Mouse (Mus musculus): ENCODE data around the gene Etv4. TPM values are rescaled to one million over a fixed set of nuclear protein-coding genes. Genes with fewer than 3 reads are reported as not detected.

The Etv4 gene
- total RNA-seq, 1 experiment from 2014 or later: not detected

- ATAC-seq (ENCODE audit: extremely low read depth, insufficient number of reproducible peaks, low FRiP score, poor library complexity, severe bottlenecking): no peak
These were observed 5.8 kb upstream of the Etv4 start for GRCm38 (mm10) chr11:101790811-101791526.

GRCm38 (mm10) chr11:101787432-101787831, 2.3 kb upstream of the Etv4 start:
- no peak for ATAC-seq (ENCODE audit: extremely low read depth, insufficient number of reproducible peaks, low FRiP score, poor library complexity, severe bottlenecking)

- no peak for ATAC-seq (ENCODE audit: extremely low read depth, insufficient number of reproducible peaks, low FRiP score, poor library complexity, severe bottlenecking)
These were observed 1.5 kb upstream of the Etv4 start for GRCm38 (mm10) chr11:101786651-101787050.

GRCm38 (mm10) chr11:101785852-101786205, 658 bp upstream of the Etv4 start:
- no peak for ATAC-seq (ENCODE audit: extremely low read depth, insufficient number of reproducible peaks, low FRiP score, poor library complexity, severe bottlenecking)

- no peak for ATAC-seq (ENCODE audit: extremely low read depth, insufficient number of reproducible peaks, low FRiP score, poor library complexity, severe bottlenecking)
These were observed 556 bp downstream of the Etv4 start for GRCm38 (mm10) chr11:101784488-101785142.

- no peak for ATAC-seq (ENCODE audit: extremely low read depth, insufficient number of reproducible peaks, low FRiP score, poor library complexity, severe bottlenecking)
These were observed 1.1 kb downstream of the Etv4 start for GRCm38 (mm10) chr11:101784072-101784471.

GRCm38 (mm10) chr11:101783584-101783983, 1.6 kb downstream of the Etv4 start:
- ATAC-seq (ENCODE audit: extremely low read depth, insufficient number of reproducible peaks, low FRiP score, poor library complexity, severe bottlenecking): no peak

GRCm38 (mm10) chr11:101783135-101783534, 2.0 kb downstream of the Etv4 start:
- ATAC-seq (ENCODE audit: extremely low read depth, insufficient number of reproducible peaks, low FRiP score, poor library complexity, severe bottlenecking): no peak

GRCm38 (mm10) chr11:101776846-101777245, 8.3 kb downstream of the Etv4 start:
- no peak for ATAC-seq (ENCODE audit: extremely low read depth, insufficient number of reproducible peaks, low FRiP score, poor library complexity, severe bottlenecking)

GRCm38 (mm10) chr11:101772449-101772848, 12.7 kb downstream of the Etv4 start:
- ATAC-seq (ENCODE audit: extremely low read depth, insufficient number of reproducible peaks, low FRiP score, poor library complexity, severe bottlenecking): no peak

- ATAC-seq (ENCODE audit: extremely low read depth, insufficient number of reproducible peaks, low FRiP score, poor library complexity, severe bottlenecking): no peak
These were observed 13.1 kb downstream of the Etv4 start for GRCm38 (mm10) chr11:101772027-101772426.

GRCm38 (mm10) chr11:101770266-101770665, 14.9 kb downstream of the Etv4 start:
- ATAC-seq (ENCODE audit: extremely low read depth, insufficient number of reproducible peaks, low FRiP score, poor library complexity, severe bottlenecking): no peak

- no peak for ATAC-seq (ENCODE audit: extremely low read depth, insufficient number of reproducible peaks, low FRiP score, poor library complexity, severe bottlenecking)
These were observed 16.4 kb downstream of the Etv4 start for GRCm38 (mm10) chr11:101768721-101769120.

- ATAC-seq (ENCODE audit: extremely low read depth, insufficient number of reproducible peaks, low FRiP score, poor library complexity, severe bottlenecking): no peak
These were observed 17.8 kb downstream of the Etv4 start for GRCm38 (mm10) chr11:101767326-101767725.

- no peak for ATAC-seq (ENCODE audit: extremely low read depth, insufficient number of reproducible peaks, low FRiP score, poor library complexity, severe bottlenecking)
These were observed 20.6 kb downstream of the Etv4 start for GRCm38 (mm10) chr11:101764546-101764945.

GRCm38 (mm10) chr11:101763723-101764122, 21.4 kb downstream of the Etv4 start:
- peak; percentile 57; the same call in 1 of the 2 replicates for ATAC-seq (ENCODE audit: extremely low read depth, insufficient number of reproducible peaks, low FRiP score, poor library complexity, severe bottlenecking)

- peak; percentile 58; the same call in 1 of the 2 replicates for ATAC-seq (ENCODE audit: extremely low read depth, insufficient number of reproducible peaks, low FRiP score, poor library complexity, severe bottlenecking)
These were observed 25.6 kb downstream of the Etv4 start for GRCm38 (mm10) chr11:101759530-101759929.

GRCm38 (mm10) chr11:101758431-101758830, 26.7 kb downstream of the Etv4 start:
- ATAC-seq (ENCODE audit: extremely low read depth, insufficient number of reproducible peaks, low FRiP score, poor library complexity, severe bottlenecking): no peak

GRCm38 (mm10) chr11:101757366-101757765, 27.8 kb downstream of the Etv4 start:
- ATAC-seq (ENCODE audit: extremely low read depth, insufficient number of reproducible peaks, low FRiP score, poor library complexity, severe bottlenecking): no peak

GRCm38 (mm10) chr11:101756616-101757015, 28.6 kb downstream of the Etv4 start:
- ATAC-seq (ENCODE audit: extremely low read depth, insufficient number of reproducible peaks, low FRiP score, poor library complexity, severe bottlenecking): no peak

Measured in neutrophil, adult 5-6 weeks (primary cell).